Mouse (Mus musculus) kidney, adult 2 months (tissue): ENCODE measurements around the gene Wbp2nl.

Experiments used
- CTCF ChIP-seq: fragments of 200-500 bp; conservative IDR thresholded peaks from 2 replicates; pipeline ENCODE4 v1.5.1; 2011; ENCODE audit warnings: low read depth, mild to moderate bottlenecking, control low read depth, low read length, moderate library complexity, mixed read lengths; ENCODE audit not compliant: insufficient read depth, insufficient read length
- POLR2A ChIP-seq: fragments of 200-500 bp; IDR thresholded peaks from one replicate; pipeline ENCODE4 v1.6.1; 2011; ENCODE audit warnings: low read depth, low read length, control low read depth

GRCm38 (mm10) chr15:82255248-82255647, 43.5 kb upstream of the Wbp2nl start:
- TF ChIP-seq POLR2A (no peak), CTCF (0 out of 2 replicates have a peak, but pooled peaks have one; percentile 14)
